Mouse (Mus musculus) neural tube, embryonic 11.5 days (tissue): ENCODE measurements at regions not wholly inside any gene's neighbourhood (a gene's known extent, or its start where the extent isn't known, plus 50 kb on each side); places are given as distances from the start of the nearest gene placed in this dataset.

Experiments used
- ATAC-seq: fragments of 200-750 bp; cut with Nextera tagmentation; 2 replicates; pipeline ENCODE4 v1.8.0; 2017; ENCODE audit warnings: moderate number of reproducible peaks, mild to moderate bottlenecking, moderate TSS enrichment, moderate library complexity; ENCODE audit not compliant: insufficient read depth, low FRiP score, low TSS enrichment
- DNase-seq: peaks from one replicate; pipeline ENCODE4 v3.0.0-alpha.2; 2015; ENCODE audit warnings: low spot score
- H3K27ac ChIP-seq: fragments of 300-500 bp; sonication (generic); 2 replicates; pipeline ENCODE4 v1.5.1; 2014; ENCODE audit warnings: low read depth, mild to moderate bottlenecking, low read length
- H3K27me3 ChIP-seq: fragments of 300-500 bp; sonication (generic); 2 replicates; pipeline ENCODE4 v1.6.1; 2014; ENCODE audit warnings: mild to moderate bottlenecking, low read length, mixed read lengths; ENCODE audit not compliant: control insufficient read depth, insufficient read depth
- H3K36me3 ChIP-seq: fragments of 300-500 bp; sonication (generic); 2 replicates; pipeline ENCODE4 v1.6.1; 2014; ENCODE audit warnings: mild to moderate bottlenecking, low read length, moderate library complexity, mixed read lengths; ENCODE audit not compliant: control insufficient read depth, insufficient read depth
- H3K4me1 ChIP-seq: fragments of 300-500 bp; sonication (generic); 2 replicates; pipeline ENCODE4 v1.6.1; 2014; ENCODE audit warnings: low read length, mixed read lengths; ENCODE audit not compliant: control insufficient read depth, insufficient read depth
- H3K4me2 ChIP-seq: fragments of 300-500 bp; sonication (generic); 2 replicates; pipeline ENCODE4 v1.6.1; 2014; ENCODE audit warnings: low read depth, mild to moderate bottlenecking, moderate library complexity
- H3K4me3 ChIP-seq: fragments of 300-500 bp; sonication (generic); 2 replicates; pipeline ENCODE4 v1.5.1; 2014; ENCODE audit warnings: low read depth, low read length
- H3K9ac ChIP-seq: fragments of 300-500 bp; sonication (generic); 2 replicates; pipeline ENCODE4 v1.6.1; 2014; ENCODE audit warnings: mild to moderate bottlenecking, low read length
- H3K9me3 ChIP-seq: fragments of 300-500 bp; sonication (generic); 2 replicates; pipeline ENCODE4 v1.6.1; 2016; ENCODE audit warnings: low read length; ENCODE audit not compliant: control insufficient read depth
- WGBS: fragments of 180-500 bp; shearing (Covaris S2); extraction: QIAGEN DNeasy Blood & Tissue Kit; methylation state at CpG from one replicate; pipeline ENCODE4 v1.1.7; 2014; 5-methylcytosine and 5-hydroxymethylcytosine counted together

DNA sequence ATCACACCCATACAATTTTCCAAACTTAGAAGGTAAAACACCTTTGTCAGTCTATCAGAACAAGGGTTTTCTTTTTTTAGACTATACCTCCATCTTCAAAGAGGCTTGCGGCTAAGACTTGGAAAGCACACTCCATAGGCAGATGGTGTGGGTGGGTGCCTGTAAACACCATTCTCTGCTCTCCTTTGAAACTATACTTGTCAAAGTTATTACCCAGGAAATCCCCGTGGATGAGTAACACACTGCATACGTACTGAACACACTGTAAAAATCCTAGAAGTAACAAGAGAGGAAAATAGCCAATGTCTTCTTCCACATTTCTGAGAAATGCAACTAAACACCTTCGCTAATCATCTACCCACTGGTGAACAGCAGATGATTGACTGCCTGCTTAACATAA is 464.0 kb upstream of the Adam24 start:
- Histone ChIP-seq H3K27me3 (no peaks in the 10 kb centered on the region), H3K4me1 (no peaks in the 10 kb centered on the region), H3K9me3 (no peaks in the 10 kb centered on the region), H3K36me3 (no peaks in the 10 kb centered on the region), H3K4me2 (no peak overlapping the region), H3K27ac (no peak overlapping the region), H3K4me3 (no peak overlapping the region), H3K9ac (no peak overlapping the region)
- ATAC-seq (no peak), DNase-seq (no peak)
- WGBS: 92% methylated on average over 4 of the region's 4 CpGs

DNA sequence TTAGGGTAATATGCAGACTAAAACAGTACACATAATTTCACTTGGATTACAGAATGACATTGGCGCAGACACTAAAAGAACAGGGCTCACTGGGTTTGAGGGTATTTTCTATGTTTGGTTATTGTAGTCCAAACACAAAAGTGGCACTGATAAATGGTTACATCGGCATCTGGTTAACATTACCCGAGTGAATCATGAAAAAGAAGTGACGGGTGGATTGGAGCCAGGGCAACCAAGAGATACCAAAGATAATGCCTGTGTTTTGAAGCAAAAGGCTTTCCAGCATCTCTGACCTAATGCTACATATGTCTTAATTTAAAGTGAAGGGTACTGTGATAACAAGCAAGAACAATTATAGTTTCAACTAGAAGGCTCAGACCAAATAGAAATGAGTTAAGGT is 451.4 kb upstream of the Adam24 start:
- no peak overlapping the region for H3K9ac ChIP-seq
- no peak overlapping the region for H3K27ac ChIP-seq
- DNase-seq: no peak
- H3K27me3 ChIP-seq: no peaks in the 10 kb centered on the region
- H3K4me1 ChIP-seq: no peaks in the 10 kb centered on the region
- no peak overlapping the region for H3K4me3 ChIP-seq
- H3K9me3 ChIP-seq: no peaks in the 10 kb centered on the region
- H3K36me3 ChIP-seq: no peaks in the 10 kb centered on the region
- no peak for ATAC-seq
- WGBS: 64% methylated on average over 4 of the region's 4 CpGs
- H3K4me2 ChIP-seq: no peak overlapping the region

DNA sequence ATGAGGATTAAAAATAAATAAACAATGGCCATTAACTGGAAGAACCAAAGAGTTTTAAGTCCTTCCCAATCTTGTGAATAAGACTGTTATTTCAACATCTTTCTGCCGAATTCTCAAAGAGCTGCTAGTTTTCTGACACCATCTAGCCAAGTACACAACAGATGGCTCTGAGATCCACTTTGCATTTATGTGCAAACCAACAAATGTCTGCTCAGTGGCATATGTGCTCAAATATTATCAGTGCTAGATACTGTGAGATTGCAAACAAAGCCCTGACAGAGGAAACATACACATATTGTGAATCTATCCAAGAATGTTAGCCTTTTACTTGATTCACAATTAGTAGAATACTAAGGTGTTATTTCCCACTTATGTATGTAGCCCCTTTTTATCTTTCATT is 447.6 kb upstream of the Adam24 start:
- WGBS: 84% methylated on average over 1 of the region's 1 CpGs
- Histone ChIP-seq H3K4me3 (no peak overlapping the region), H3K36me3 (no peaks in the 10 kb centered on the region), H3K27me3 (no peaks in the 10 kb centered on the region), H3K4me1 (no peaks in the 10 kb centered on the region), H3K27ac (no peak overlapping the region), H3K9ac (no peak overlapping the region), H3K9me3 (no peaks in the 10 kb centered on the region), H3K4me2 (no peak overlapping the region)
- DNase-seq (no peak), ATAC-seq (no peak)
